Mouse (Mus musculus) megakaryocyte, embryonic 14.5 days (primary cell): ENCODE measurements at regions not wholly inside any gene's neighbourhood (a gene's known extent, or its start where the extent isn't known, plus 50 kb on each side); places are given as distances from the start of the nearest gene placed in this dataset.

ENCODE experiments used
- FLI1 ChIP-seq: IDR thresholded peaks from 2 replicates; pipeline ENCODE4 v1.6.1; 2012; ENCODE audit warnings: low read length, inconsistent platforms, mixed read lengths
- GATA1 ChIP-seq: IDR thresholded peaks from 3 replicates; pipeline ENCODE4 v1.6.1; 2012; ENCODE audit warnings: mixed read lengths, low read length, inconsistent platforms, borderline replicate concordance

DNA sequence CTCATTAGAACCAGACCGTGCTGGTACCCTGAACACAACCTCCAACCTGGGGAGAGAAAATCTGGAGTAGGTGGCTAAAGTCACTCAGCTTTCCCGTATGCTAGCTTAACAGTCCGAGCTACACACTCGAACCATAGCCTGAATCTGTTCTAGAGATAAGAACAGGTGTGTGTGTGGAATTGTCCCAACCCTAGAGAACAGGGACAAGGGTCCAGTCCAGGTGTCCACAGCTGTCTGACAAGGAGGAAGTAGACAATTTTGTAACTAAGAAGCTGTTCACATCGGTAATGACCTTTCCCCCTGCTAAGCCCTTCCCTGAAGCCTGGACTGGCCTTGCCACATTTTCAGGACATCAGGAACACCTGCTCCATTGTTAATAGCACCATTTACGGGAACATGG lies 71.3 kb downstream of the Ier5 start:
- TF ChIP-seq GATA1 (no peak), FLI1 (no peak)
